Mouse (Mus musculus) olfactory bulb, adult 2 months (tissue): Measurements from ENCODE around the gene Slco1a5.

ENCODE experiments used
- CTCF ChIP-seq: fragments of 200-500 bp; IDR thresholded peaks from 2 replicates; pipeline ENCODE4 v1.5.1; 2012; ENCODE audit warnings: low read depth, mild to moderate bottlenecking, low read length, moderate library complexity; ENCODE audit not compliant: insufficient read depth
- POLR2A ChIP-seq: fragments of 200-500 bp; IDR thresholded peaks from 2 replicates; pipeline ENCODE4 v1.6.1; 2012; ENCODE audit warnings: mild to moderate bottlenecking, low read depth, low read length, moderate library complexity; ENCODE audit not compliant: insufficient read depth

DNA sequence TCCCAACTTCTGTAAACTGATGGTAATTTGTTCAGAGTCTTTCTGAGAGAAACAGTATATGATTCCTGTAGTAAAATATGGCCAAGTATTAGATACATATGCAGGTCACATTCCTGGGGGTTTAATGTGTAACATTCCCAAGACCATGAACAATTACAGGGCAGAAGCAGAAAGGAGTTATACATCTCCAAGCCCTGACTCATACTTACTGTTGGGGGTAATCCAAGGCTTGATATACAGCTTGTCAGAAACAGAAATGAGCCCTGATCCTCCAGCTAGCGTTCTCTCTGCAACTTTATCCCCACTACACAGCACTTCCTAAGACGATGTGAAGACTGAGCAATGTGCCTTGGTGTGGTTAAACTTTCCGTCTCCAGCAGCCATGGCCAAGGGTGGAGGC, 44.8 kb upstream of the Slco1a5 start:
- TF ChIP-seq CTCF (no peak), POLR2A (no peak)
